Mouse (Mus musculus) Muller cell, postnatal 12 days (primary cell): ENCODE measurements around the gene Vmn1r239-ps.
A peak's percentile ranks its signal among the peaks of the same experiment; 100 is the strongest.
"Not testable (repeated sequence)": the region's sequence is repeated elsewhere in the genome, so short reads cannot be mapped to it uniquely, and the experiment has no call there.

Source experiments
- DNase-seq: peaks from one replicate; pipeline ENCODE4 v3.0.0-alpha.2; 2015; ENCODE audit errors: inconsistent ontology term

Gene Vmn1r239-ps

GRCm38 (mm10) chrX:147453610-147454009 is at the start of gene Vmn1r239-ps:
Gene Vmn1r239-ps, minus strand, starts transcription at chrX:147453710.
- not testable (repeated sequence) for DNase-seq

GRCm38 (mm10) chrX:147489551-147489950 is 36.0 kb upstream of the Vmn1r239-ps start:
- no peak for DNase-seq

- no peak for DNase-seq
Measured at GRCm38 (mm10) chrX:147443386-147443785, 10.1 kb downstream of the Vmn1r239-ps start.

GRCm38 (mm10) chrX:147435400-147435799 is 18.1 kb downstream of the Vmn1r239-ps start:
- DNase-seq: no peak

GRCm38 (mm10) chrX:147429753-147430152 is 23.8 kb downstream of the Vmn1r239-ps start:
- DNase-seq: peak; percentile 73

- DNase-seq: peak; percentile 1
Measured at GRCm38 (mm10) chrX:147429129-147429528, 24.4 kb downstream of the Vmn1r239-ps start, which contains the start of gene Il13ra2. Gene Il13ra2, minus strand, starts transcription at chrX:147429192.
